Mouse (Mus musculus) erythroblast, embryonic 14.5 days (primary cell): ENCODE results near the gene Ccn2. TPM values are rescaled to one million over a fixed set of nuclear protein-coding genes. Genes with fewer than 3 reads are reported as not detected.

Source experiments
- H3K27me3 ChIP-seq: 2 replicates; pipeline ENCODE4 v1.6.1; 2012; ENCODE audit warnings: inconsistent platforms; ENCODE audit not compliant: control insufficient read depth
- H3K36me3 ChIP-seq: 2 replicates; pipeline ENCODE4 v1.6.1; 2012; ENCODE audit warnings: mild to moderate bottlenecking, inconsistent platforms; ENCODE audit not compliant: control insufficient read depth
- H3K4me1 ChIP-seq: 2 replicates; pipeline ENCODE4 v1.6.1; 2012; ENCODE audit warnings: inconsistent platforms; ENCODE audit not compliant: control insufficient read depth
- H3K4me3 ChIP-seq: replicated peaks from 2 replicates; pipeline ENCODE3; 2012; ENCODE audit warnings: moderate library complexity, mild to moderate bottlenecking, inconsistent platforms
- H3K9me3 ChIP-seq: 2 replicates; pipeline ENCODE4 v1.6.1; 2012; ENCODE audit warnings: low read length, inconsistent platforms, mixed read lengths; ENCODE audit not compliant: control insufficient read depth
- GATA1 ChIP-seq: IDR thresholded peaks from 2 replicates; pipeline ENCODE4 v1.6.1; 2012; ENCODE audit warnings: low read length, inconsistent platforms, mixed read lengths
- TAL1 ChIP-seq: IDR thresholded peaks from 3 replicates; pipeline ENCODE4 v1.6.1; 2012; ENCODE audit warnings: low read length, inconsistent platforms, mixed read lengths
- polyA plus RNA-seq: library from polyadenylated mRNA; stranded (reverse); fragments of >175 nt; gene quantifications from 2 replicates; pipeline ENCODE4 v1.2.3, GENCODE M21; 2012

Ccn2 gene
- polyA plus RNA-seq, 1 experiment, result not detected

GRCm38 (mm10) chr10:24635331-24635815 is 40.1 kb downstream of the Ccn2 start:
- H3K27me3 ChIP-seq, result no peaks in the 10 kb centered on the region
- peaks cover 7% of the 10 kb centered on the region for H3K4me1 ChIP-seq
- TF ChIP-seq TAL1, result no peak
- TF ChIP-seq GATA1, result no peak
- H3K4me3 ChIP-seq, result no peak overlapping the region
- no peaks in the 10 kb centered on the region for H3K9me3 ChIP-seq
- H3K36me3 ChIP-seq, result no peaks in the 10 kb centered on the region

- TF ChIP-seq TAL1 (no peak), GATA1 (no peak)
- no peaks in the 10 kb centered on the region for H3K27me3 ChIP-seq
- no peaks in the 10 kb centered on the region for H3K9me3 ChIP-seq
- H3K36me3 ChIP-seq, result no peaks in the 10 kb centered on the region
- H3K4me3 ChIP-seq, result no peak overlapping the region
- peaks cover 7% of the 10 kb centered on the region for H3K4me1 ChIP-seq
Observed at GRCm38 (mm10) chr10:24635884-24636283, 40.6 kb downstream of the Ccn2 start.

DNA sequence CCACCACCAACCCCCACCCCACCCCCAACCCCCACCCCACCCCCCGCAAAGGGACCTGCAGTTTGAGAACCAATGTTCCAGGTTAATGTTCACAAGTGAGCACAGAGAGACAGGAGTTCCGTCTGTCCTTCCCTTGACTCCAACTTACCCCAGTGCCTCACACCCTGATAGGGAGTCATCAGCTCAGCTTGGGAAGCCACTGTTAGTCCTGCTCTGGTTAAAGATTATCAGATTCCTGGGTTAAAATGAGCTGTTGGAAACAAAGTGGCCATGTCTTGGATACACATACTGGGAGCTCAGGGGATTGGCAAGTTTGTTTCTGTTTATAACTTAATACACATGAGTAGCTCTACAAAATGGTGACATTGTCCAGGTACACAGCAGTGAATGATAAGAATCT is 41.7 kb downstream of the Ccn2 start:
- Histone ChIP-seq H3K36me3 (no peaks in the 10 kb centered on the region), H3K9me3 (no peaks in the 10 kb centered on the region), H3K27me3 (no peaks in the 10 kb centered on the region), H3K4me1 (peaks cover 7% of the 10 kb centered on the region), H3K4me3 (no peak overlapping the region)
- TF ChIP-seq TAL1, result no peak
- no peak for TF ChIP-seq GATA1

- peaks cover 7% of the 10 kb centered on the region for H3K4me1 ChIP-seq
- no peaks in the 10 kb centered on the region for H3K27me3 ChIP-seq
- no peaks in the 10 kb centered on the region for H3K9me3 ChIP-seq
- H3K4me3 ChIP-seq, result no peak overlapping the region
- no peak for TF ChIP-seq TAL1
- no peak for TF ChIP-seq GATA1
- H3K36me3 ChIP-seq, result no peaks in the 10 kb centered on the region
Observed at GRCm38 (mm10) chr10:24638306-24639070, 43.2 kb downstream of the Ccn2 start.

DNA sequence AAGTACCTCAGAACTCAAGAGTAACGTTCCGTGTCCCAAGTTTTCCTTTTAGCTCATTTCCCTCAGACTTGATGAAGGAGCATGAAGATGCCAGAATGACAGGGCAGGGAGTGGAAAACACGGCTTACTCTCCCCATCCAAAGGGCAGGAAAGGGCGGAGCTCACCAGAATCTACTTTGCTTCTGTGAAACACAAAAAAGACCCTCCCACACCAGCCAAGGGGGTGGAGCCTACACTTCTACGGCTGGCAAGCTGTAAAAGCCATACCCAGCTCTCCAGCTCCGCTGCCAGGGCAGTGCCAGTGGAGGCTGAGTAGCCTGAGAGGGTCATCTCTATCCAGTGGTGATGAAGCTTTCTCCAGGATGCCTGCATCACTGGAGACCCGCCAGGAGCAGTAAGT is 44.4 kb downstream of the Ccn2 start:
- no peaks in the 10 kb centered on the region for H3K36me3 ChIP-seq
- H3K27me3 ChIP-seq, result no peaks in the 10 kb centered on the region
- TF ChIP-seq TAL1 (no peak), GATA1 (no peak)
- no peaks in the 10 kb centered on the region for H3K9me3 ChIP-seq
- H3K4me1 ChIP-seq, result peaks cover 7% of the 10 kb centered on the region
- no peak overlapping the region for H3K4me3 ChIP-seq

GRCm38 (mm10) chr10:24640186-24640875 is 45.1 kb downstream of the Ccn2 start:
- no peaks in the 10 kb centered on the region for H3K9me3 ChIP-seq
- TF ChIP-seq TAL1 (no peak), GATA1 (no peak)
- no peaks in the 10 kb centered on the region for H3K36me3 ChIP-seq
- H3K4me1 ChIP-seq, result peaks cover 7% of the 10 kb centered on the region
- no peaks in the 10 kb centered on the region for H3K27me3 ChIP-seq
- no peak overlapping the region for H3K4me3 ChIP-seq

- H3K9me3 ChIP-seq, result no peaks in the 10 kb centered on the region
- no peak overlapping the region for H3K4me3 ChIP-seq
- no peaks in the 10 kb centered on the region for H3K27me3 ChIP-seq
- TF ChIP-seq TAL1 (no peak), GATA1 (no peak)
- H3K4me1 ChIP-seq, result no peaks in the 10 kb centered on the region; the same call in 1 of the 2 replicates
- H3K36me3 ChIP-seq, result no peaks in the 10 kb centered on the region
Observed at GRCm38 (mm10) chr10:24641416-24642140, 46.3 kb downstream of the Ccn2 start.

GRCm38 (mm10) chr10:24642796-24643580 is 47.7 kb downstream of the Ccn2 start:
- TF ChIP-seq GATA1, result no peak
- TF ChIP-seq TAL1, result no peak
- Histone ChIP-seq H3K4me1 (no peaks in the 10 kb centered on the region; the same call in 1 of the 2 replicates), H3K27me3 (no peaks in the 10 kb centered on the region), H3K4me3 (no peak overlapping the region), H3K36me3 (no peaks in the 10 kb centered on the region), H3K9me3 (no peaks in the 10 kb centered on the region)
